In genomic region chrX:73700472-73700871, GRCm38 (mm10) we compare ENCODE assay signal across 13 mouse cellular contexts. TPM values are rescaled to one million over a fixed set of nuclear protein-coding genes. Genes with fewer than 3 reads are reported as not detected.
DNase-seq lines count a peak whose midpoint lies in the region; ATAC-seq and TF ChIP-seq lines count a peak whose summit lies in the region.
"Had no signal": no experiment of that assay in that cellular context is flagged by ENCODE, and none has a peak within 500 bp of the region (broad histone marks: within the 10 kb centered on the region; RNA-seq: fewer than 3 reads in every experiment).

No protein-coding gene starts in this region.

- no peak for TF ChIP-seq POLR2A in cortical plate, adult 2 months (IDR thresholded peaks at IDR 0.05; ENCODE audit: extremely low read depth, insufficient read depth, low read length)

- no peaks in the 10 kb centered on the region for H3K36me3 ChIP-seq in lung, postnatal 0 days (ENCODE audit: insufficient read depth, low read length)
- H3K36me3 ChIP-seq: hindbrain, embryonic 15.5 days had no signal

- no peak overlapping the region for H3K4me3 ChIP-seq in lung, postnatal 0 days (ENCODE audit: low read depth, low read length)
- H3K4me3 ChIP-seq in cortical plate, adult 2 months (ENCODE audit: insufficient read depth, low read length): no peak overlapping the region
- H3K4me3 ChIP-seq: heart, embryonic 15.5 days; hindbrain, embryonic 15.5 days had no signal

- peak; percentile 30 for DNase-seq in heart, adult 11 months
- DNase-seq in heart, adult 18-20 months: no peak
- peak; percentile 23 for DNase-seq in lung, postnatal 0 days (ENCODE audit: low spot score)
- DNase-seq in lung, postnatal 4 days: no peak
- peak; percentile 21 for DNase-seq in CD4-positive helper T cell, adult 2 months (ENCODE audit: low read depth, low spot score)
- DNase-seq in embryo, embryonic 10 days (ENCODE audit: low spot score): no peak
- no peak for DNase-seq in urinary bladder, postnatal 14 days (ENCODE audit: low spot score)
- DNase-seq: kidney, postnatal 25 days; liver had no signal

- no peaks in the 10 kb centered on the region for H3K27me3 ChIP-seq in lung, postnatal 0 days (replicated peaks; ENCODE audit: insufficient read depth, low read length)
- H3K27me3 ChIP-seq: heart, embryonic 15.5 days; hindbrain, embryonic 15.5 days had no signal

- TF ChIP-seq EP300 in lung, postnatal 0 days (IDR thresholded peaks at IDR 0.05): no peak

- H3K4me1 ChIP-seq in lung, postnatal 0 days (ENCODE audit: insufficient read depth, low read depth, low read length): no peaks in the 10 kb centered on the region
- no peaks in the 10 kb centered on the region for H3K4me1 ChIP-seq in cortical plate, adult 2 months (ENCODE audit: control insufficient read depth, insufficient read depth, low read length)
- H3K4me1 ChIP-seq: heart, embryonic 15.5 days; hindbrain, embryonic 15.5 days had no signal

- no peak for ATAC-seq in lung, postnatal 0 days

- TF ChIP-seq CTCF in lung, postnatal 0 days (IDR thresholded peaks at IDR 0.05): peak; percentile 61
- peak; percentile 39 for TF ChIP-seq CTCF in cortical plate, adult 2 months (IDR thresholded peaks at IDR 0.05; ENCODE audit: extremely low read depth, insufficient read depth, low read length)

- H3K27ac ChIP-seq in lung, postnatal 0 days (ENCODE audit: low read length): no peak overlapping the region
- H3K27ac ChIP-seq in cortical plate, adult 2 months (ENCODE audit: insufficient read depth, low read length): no peak overlapping the region
- H3K27ac ChIP-seq: heart, embryonic 15.5 days; hindbrain, embryonic 15.5 days had no signal

- 81% methylated on average over 1 of the region's 1 CpGs for WGBS in lung, postnatal 0 days

- H3K9ac ChIP-seq in lung, postnatal 0 days (replicated peaks; ENCODE audit: low read depth): no peak overlapping the region
- H3K9ac ChIP-seq: heart, embryonic 15.5 days; hindbrain, embryonic 15.5 days had no signal

- H3K9me3 ChIP-seq in lung, postnatal 0 days (ENCODE audit: low read length): no peaks in the 10 kb centered on the region
- H3K9me3 ChIP-seq: heart, embryonic 15.5 days; hindbrain, embryonic 15.5 days had no signal

- H3K4me2 ChIP-seq in lung, postnatal 0 days (replicated peaks; ENCODE audit: low read depth, low read length): no peak overlapping the region
- H3K4me2 ChIP-seq: heart, embryonic 15.5 days; hindbrain, embryonic 15.5 days had no signal

RNA-seq across cellular contexts. Expression of gene Bcap31, which starts 15.5 kb away (rescaled TPM):
- 10 to 100 TPM; 90.2 to 93.3 TPM for total RNA-seq in heart, adult 18-20 months (2021)
- polyA plus RNA-seq in lung, postnatal 0 days (2015; fragmentation: Nextera tagmentation; extraction: Ambion mirVana): 321 and 324 TPM in 2 replicates
- polyA plus RNA-seq in cortical plate, adult 2 months (2012; rRNA removed): 85.8 and 88.1 TPM in 2 replicates

RNA-seq across cellular contexts. Expression of gene Abcd1, which starts 15.9 kb away (rescaled TPM):
- 10 to 100 TPM; 29.2 to 29.6 TPM for total RNA-seq in heart, adult 18-20 months (2021)
- 34.7 and 35.7 TPM in 2 replicates for polyA plus RNA-seq in lung, postnatal 0 days (2015; fragmentation: Nextera tagmentation; extraction: Ambion mirVana)
- polyA plus RNA-seq in cortical plate, adult 2 months (2012; rRNA removed): 16.6 and 16.9 TPM in 2 replicates

RNA-seq across cellular contexts. Expression of gene Slc6a8, which starts 27.5 kb away (rescaled TPM):
- total RNA-seq in heart, adult 18-20 months (2021): 100 to 1,000 TPM; 156 to 169 TPM
- polyA plus RNA-seq in lung, postnatal 0 days (2015; fragmentation: Nextera tagmentation; extraction: Ambion mirVana): 7.5 and 7.8 TPM in 2 replicates
- polyA plus RNA-seq in cortical plate, adult 2 months (2012; rRNA removed): 111 and 134 TPM in 2 replicates
- total RNA-seq: megakaryocyte, adult 5-6 weeks had no signal

RNA-seq across cellular contexts. Expression of gene Pnck, which starts 40.6 kb away (rescaled TPM):
- 10 to 100 TPM in 1 of 2 experiments, 1 to 10 TPM in 1; 6.1 to 10.6 TPM for total RNA-seq in heart, adult 18-20 months (2021)
- polyA plus RNA-seq in lung, postnatal 0 days (2015; fragmentation: Nextera tagmentation; extraction: Ambion mirVana): 3.9 and 5.5 TPM in 2 replicates
- 90.2 and 98.5 TPM in 2 replicates for polyA plus RNA-seq in cortical plate, adult 2 months (2012; rRNA removed)
- total RNA-seq: megakaryocyte, adult 5-6 weeks had no signal

RNA-seq across cellular contexts. Expression of gene Plxnb3, which starts 56.4 kb away (rescaled TPM):
- 1 to 10 TPM; 1.7 to 2.0 TPM for total RNA-seq in heart, adult 18-20 months (2021)
- polyA plus RNA-seq in lung, postnatal 0 days (2015; fragmentation: Nextera tagmentation; extraction: Ambion mirVana): 0.54 and 0.67 TPM in 2 replicates
- 17.3 and 20.3 TPM in 2 replicates for polyA plus RNA-seq in cortical plate, adult 2 months (2012; rRNA removed)

Comparison
In these comparisons a context has a peak if more than half of its experiments do, and no peak if none do; other contexts are left out.
1. DNase-seq: peak in heart, adult 11 months (single experiment), lung, postnatal 0 days (single experiment) and CD4-positive helper T cell, adult 2 months (single experiment); none in heart, adult 18-20 months (0 of 2), lung, postnatal 4 days (0 of 2), embryo, embryonic 10 days (single experiment) and urinary bladder, postnatal 14 days (single experiment).
2. RNA of gene Slc6a8, which starts 27.5 kb away (polyA plus RNA-seq): 111 to 134 TPM in cortical plate, adult 2 months; 7.5 to 7.8 TPM in lung, postnatal 0 days; every median in the first group is over 10 times any median in the second.